Mouse (Mus musculus) neural tube, embryonic 12.5 days (tissue): Measurements from ENCODE around the gene Arhgef38. TPM values are rescaled to one million over a fixed set of nuclear protein-coding genes. Genes with fewer than 3 reads are reported as not detected.
A peak's percentile ranks its signal among the peaks of the same experiment; 100 is the strongest.

ENCODE experiments used
- ATAC-seq: fragments of 200-750 bp; cut with Nextera tagmentation; 2 replicates; pipeline ENCODE4 v1.8.0; 2017; ENCODE audit warnings: low read depth, mild to moderate bottlenecking, moderate TSS enrichment, moderate library complexity; ENCODE audit not compliant: low FRiP score
- H3K27ac ChIP-seq: fragments of 300-500 bp; sonication (generic); 2 replicates; pipeline ENCODE4 v1.5.1; 2016
- H3K27me3 ChIP-seq: fragments of 300-500 bp; sonication (generic); replicated peaks from 2 replicates; pipeline ENCODE4 v1.6.1; 2016; ENCODE audit warnings: mild to moderate bottlenecking
- H3K36me3 ChIP-seq: fragments of 300-500 bp; sonication (generic); 2 replicates; pipeline ENCODE4 v1.6.1; 2016; ENCODE audit warnings: mild to moderate bottlenecking
- H3K4me1 ChIP-seq: fragments of 300-500 bp; sonication (generic); 2 replicates; pipeline ENCODE4 v1.6.1; 2016
- H3K4me2 ChIP-seq: fragments of 300-500 bp; sonication (generic); replicated peaks from 2 replicates; pipeline ENCODE4 v1.6.1; 2016; ENCODE audit warnings: mild to moderate bottlenecking
- H3K4me3 ChIP-seq: fragments of 300-500 bp; sonication (generic); 2 replicates; pipeline ENCODE4 v1.5.1; 2016
- H3K9ac ChIP-seq: fragments of 300-500 bp; sonication (generic); 2 replicates; pipeline ENCODE4 v1.6.1; 2016; ENCODE audit warnings: mild to moderate bottlenecking
- H3K9me3 ChIP-seq: fragments of 300-500 bp; sonication (generic); 2 replicates; pipeline ENCODE4 v1.6.1; 2016; ENCODE audit warnings: mild to moderate bottlenecking
- WGBS: fragments of 180-500 bp; shearing (Covaris S2); methylation state at CpG from one replicate; pipeline ENCODE4 v1.1.7; 2016; 5-methylcytosine and 5-hydroxymethylcytosine counted together
- polyA plus RNA-seq: library from polyadenylated mRNA; unstranded; fragments of >200 nt; fragmentation: Nextera tagmentation; extraction: Ambion mirVana; gene quantifications from 2 replicates; pipeline ENCODE4 v1.2.1, GENCODE M21; 2016

The Arhgef38 gene
- polyA plus RNA-seq, 1 experiment from 2014 or later, result not detected

GRCm38 (mm10) chr3:133108731-133109130 lies 126.0 kb downstream of the Arhgef38 start:
- H3K4me3 ChIP-seq, result no peak overlapping the region
- WGBS, result 95% methylated on average over 4 of the region's 4 CpGs
- H3K27ac ChIP-seq, result no peak overlapping the region
- H3K36me3 ChIP-seq, result peaks cover 45% of the 10 kb centered on the region
- H3K4me1 ChIP-seq, result no peaks in the 10 kb centered on the region
- no peak overlapping the region for H3K4me2 ChIP-seq
- H3K9me3 ChIP-seq, result no peaks in the 10 kb centered on the region
- H3K27me3 ChIP-seq, result no peaks in the 10 kb centered on the region
- no peak overlapping the region for H3K9ac ChIP-seq
- ATAC-seq, result no peak

DNA sequence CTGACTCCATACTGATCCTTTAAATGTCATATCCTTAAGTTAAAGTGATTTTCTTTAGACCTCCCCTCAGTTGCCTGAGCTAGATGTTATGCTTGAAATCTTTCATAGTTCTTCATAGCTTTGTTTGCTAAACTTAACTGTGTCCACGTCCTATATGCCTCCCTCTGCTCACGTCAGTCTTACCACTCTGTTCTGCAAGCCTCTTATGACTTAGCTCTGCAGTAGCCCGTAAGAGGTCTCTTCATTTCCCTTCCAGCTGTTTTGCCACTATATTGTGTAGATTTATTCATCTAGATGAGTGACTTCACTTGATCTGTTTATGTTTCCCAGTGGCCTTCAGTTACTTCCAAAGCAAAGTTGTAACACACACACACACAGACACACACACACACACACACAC lies 130.3 kb downstream of the Arhgef38 start:
- Histone ChIP-seq H3K4me3 (no peak overlapping the region), H3K27ac (no peak overlapping the region), H3K4me1 (no peaks in the 10 kb centered on the region), H3K36me3 (peaks cover 55% of the 10 kb centered on the region), H3K4me2 (no peak overlapping the region), H3K9ac (no peak overlapping the region), H3K9me3 (no peaks in the 10 kb centered on the region), H3K27me3 (no peaks in the 10 kb centered on the region)
- 92% methylated on average over 3 of the region's 3 CpGs for WGBS
- ATAC-seq, result no peak

DNA sequence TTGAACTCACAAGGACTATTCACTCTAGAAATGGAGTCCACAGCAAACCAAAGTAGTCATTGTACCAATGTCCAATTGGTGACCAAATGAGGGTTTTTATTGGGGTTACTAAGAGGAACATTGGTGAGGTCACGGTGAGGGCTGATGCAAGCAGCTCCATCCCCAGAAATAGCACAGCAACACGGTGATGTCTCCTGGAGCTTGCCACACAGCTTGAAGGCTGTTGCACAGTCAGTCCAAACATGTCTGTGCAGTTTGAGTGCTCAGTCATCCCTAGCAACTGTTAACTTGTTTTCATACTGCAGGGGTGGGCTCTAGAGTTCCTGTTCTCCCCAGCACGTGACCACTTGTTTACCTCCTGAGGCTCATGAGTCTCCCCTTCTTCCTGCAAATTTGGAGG lies 131.0 kb downstream of the Arhgef38 start:
- 92% methylated on average over 3 of the region's 3 CpGs for WGBS
- Histone ChIP-seq H3K36me3 (peaks cover 55% of the 10 kb centered on the region), H3K4me3 (no peak overlapping the region), H3K4me2 (no peak overlapping the region), H3K27me3 (no peaks in the 10 kb centered on the region), H3K9ac (no peak overlapping the region), H3K27ac (no peak overlapping the region), H3K4me1 (no peaks in the 10 kb centered on the region), H3K9me3 (no peaks in the 10 kb centered on the region)
- no peak for ATAC-seq

DNA sequence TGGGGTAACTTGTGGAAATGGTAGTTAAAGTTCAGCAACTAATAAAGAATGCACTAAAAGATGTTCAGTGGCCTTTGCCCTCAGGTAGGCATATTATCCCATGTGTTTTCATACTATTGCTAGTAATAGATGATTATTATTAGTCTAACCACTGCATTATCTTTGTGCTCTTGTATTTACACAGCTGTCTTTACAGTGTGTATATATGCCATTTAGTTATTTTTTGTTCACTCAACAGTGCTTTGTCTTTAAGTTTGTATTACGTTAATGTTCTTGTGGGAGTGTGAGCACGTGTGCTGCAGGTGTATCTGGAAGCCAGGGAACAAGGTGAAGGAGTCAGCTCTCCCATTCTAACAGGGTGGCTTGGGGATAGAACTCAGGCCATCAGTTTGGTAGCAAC lies 135.8 kb downstream of the Arhgef38 start:
- Histone ChIP-seq H3K9me3 (no peaks in the 10 kb centered on the region), H3K36me3 (peaks cover 34% of the 10 kb centered on the region), H3K4me2 (no peak overlapping the region), H3K9ac (no peak overlapping the region), H3K27me3 (no peaks in the 10 kb centered on the region), H3K4me3 (no peak overlapping the region), H3K27ac (no peak overlapping the region), H3K4me1 (0 out of 2 replicates have a peak, but pooled peaks cover 5% of the 10 kb centered on the region)
- 93% methylated on average over 2 of the region's 2 CpGs for WGBS
- ATAC-seq, result no peak

GRCm38 (mm10) chr3:133098336-133098735 lies 136.4 kb downstream of the Arhgef38 start:
- ATAC-seq, result no peak
- H3K27ac ChIP-seq, result no peak overlapping the region
- H3K4me2 ChIP-seq, result no peak overlapping the region
- no peak overlapping the region for H3K9ac ChIP-seq
- 0 out of 2 replicates have a peak, but pooled peaks cover 5% of the 10 kb centered on the region for H3K4me1 ChIP-seq
- no peaks in the 10 kb centered on the region for H3K27me3 ChIP-seq
- WGBS, result 95% methylated on average over 4 of the region's 4 CpGs
- H3K9me3 ChIP-seq, result no peaks in the 10 kb centered on the region
- H3K36me3 ChIP-seq, result peaks cover 30% of the 10 kb centered on the region
- no peak overlapping the region for H3K4me3 ChIP-seq

- no peaks in the 10 kb centered on the region for H3K27me3 ChIP-seq
- no peak overlapping the region for H3K9ac ChIP-seq
- no peak for ATAC-seq
- H3K27ac ChIP-seq, result no peak overlapping the region
- H3K36me3 ChIP-seq, result peaks cover 30% of the 10 kb centered on the region
- no peak overlapping the region for H3K4me2 ChIP-seq
- H3K4me1 ChIP-seq, result peaks cover 8% of the 10 kb centered on the region; the same call in 1 of the 2 replicates
- 98% methylated on average over 6 of the region's 6 CpGs for WGBS
- no peaks in the 10 kb centered on the region for H3K9me3 ChIP-seq
- H3K4me3 ChIP-seq, result no peak overlapping the region
These were observed 136.8 kb downstream of the Arhgef38 start for GRCm38 (mm10) chr3:133097936-133098335.

DNA sequence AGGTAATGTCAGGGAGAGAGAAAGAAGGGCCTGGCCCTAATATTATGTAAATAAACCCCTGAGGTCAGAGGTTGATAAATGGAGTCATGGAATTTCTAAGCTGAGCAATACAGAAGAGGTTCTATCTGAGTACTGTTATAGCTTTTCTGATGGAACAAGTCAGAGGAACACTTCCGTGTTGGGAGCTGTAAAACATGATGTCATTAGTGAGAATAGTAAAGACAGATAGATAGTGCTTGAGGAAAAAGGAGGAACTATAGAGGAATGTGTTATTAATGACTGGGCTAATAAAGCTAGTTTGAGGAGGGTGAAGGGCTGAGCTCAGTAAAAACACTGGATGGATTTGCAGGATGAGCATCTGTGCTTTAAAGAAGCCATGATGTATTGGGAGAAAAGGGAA lies 140.4 kb downstream of the Arhgef38 start:
- H3K27me3 ChIP-seq, result no peaks in the 10 kb centered on the region
- H3K4me3 ChIP-seq, result no peak overlapping the region
- no peaks in the 10 kb centered on the region for H3K9me3 ChIP-seq
- no peak overlapping the region for H3K27ac ChIP-seq
- peaks cover 14% of the 10 kb centered on the region for H3K36me3 ChIP-seq
- peaks cover 17% of the 10 kb centered on the region for H3K4me1 ChIP-seq
- WGBS, result 59% methylated on average over 1 of the region's 1 CpGs
- ATAC-seq, result no peak
- H3K9ac ChIP-seq, result no peak overlapping the region
- H3K4me2 ChIP-seq, result no peak overlapping the region

GRCm38 (mm10) chr3:133092936-133093335 lies 141.8 kb downstream of the Arhgef38 start:
- H3K9me3 ChIP-seq, result no peaks in the 10 kb centered on the region
- ATAC-seq, result no peak
- WGBS, result 91% methylated on average over 1 of the region's 1 CpGs
- H3K36me3 ChIP-seq, result peaks cover 2% of the 10 kb centered on the region
- peaks cover 22% of the 10 kb centered on the region for H3K4me1 ChIP-seq
- no peak overlapping the region for H3K9ac ChIP-seq
- no peak overlapping the region for H3K4me3 ChIP-seq
- H3K27me3 ChIP-seq, result no peaks in the 10 kb centered on the region
- no peak overlapping the region for H3K27ac ChIP-seq
- H3K4me2 ChIP-seq, result peak overlapping the region; percentile 69

GRCm38 (mm10) chr3:133092274-133092853 lies 142.4 kb downstream of the Arhgef38 start:
- Histone ChIP-seq H3K4me3 (peak overlapping the region; percentile 82), H3K4me2 (peak overlapping the region; percentile 69), H3K4me1 (peaks cover 22% of the 10 kb centered on the region), H3K9me3 (no peaks in the 10 kb centered on the region), H3K9ac (peak overlapping the region; percentile 95), H3K36me3 (no peaks in the 10 kb centered on the region), H3K27me3 (no peaks in the 10 kb centered on the region), H3K27ac (peak overlapping the region; percentile 96; the same call in 1 of the 2 replicates)
- no peak for ATAC-seq
- WGBS, result 1% methylated on average over 7 of the region's 7 CpGs

- under 1% methylated on average over 53 of the region's 53 CpGs for WGBS
These were observed 143.0 kb downstream of the Arhgef38 start, which contains the start of the genes Ints12 and Gstcd for GRCm38 (mm10) chr3:133091664-133092273. Gene Ints12, plus strand, starts transcription at chr3:133091840. Gene Gstcd, minus strand, starts transcription at chr3:133092033.

DNA sequence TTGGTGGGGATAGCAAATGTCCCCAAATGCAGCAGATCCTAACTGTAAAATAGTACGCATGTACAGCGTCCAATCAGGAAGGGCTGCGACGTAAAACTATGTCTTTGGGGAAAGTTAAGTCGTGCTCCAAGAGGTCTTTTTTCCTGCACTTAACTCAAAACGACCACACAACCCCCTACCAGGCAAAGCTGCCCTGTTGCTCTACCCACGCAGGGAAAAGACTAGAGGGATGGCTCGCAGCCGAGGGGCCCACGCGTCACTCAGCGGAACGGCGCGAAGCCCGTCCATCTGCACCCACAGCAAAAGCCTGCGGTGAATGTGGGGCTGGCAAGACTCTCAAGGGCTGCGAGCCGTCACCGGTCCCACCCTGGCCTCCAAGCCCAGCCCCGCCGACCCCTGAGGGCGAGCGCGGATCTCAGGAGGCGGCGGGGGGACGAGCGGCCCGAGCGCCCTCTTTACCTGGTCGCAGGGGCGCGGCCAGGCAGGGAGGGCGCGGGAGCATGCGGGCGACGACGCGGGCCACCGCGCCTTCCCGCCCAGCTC lies 143.6 kb downstream of the Arhgef38 start:
- WGBS, result under 1% methylated on average over 44 of the region's 44 CpGs
- peak overlapping the region; percentile 96 for H3K27ac ChIP-seq
- peak; percentile 84 for ATAC-seq

More at GRCm38 (mm10) chr3:133091664-133092273, 143.0 kb downstream of the Arhgef38 start, which contains the start of the genes Ints12 and Gstcd:
- Histone ChIP-seq H3K27ac (peak within 1 kb of the TSS; percentile 96), H3K4me1 (peaks cover 22% of the 10 kb centered on the region), H3K9me3 (no peaks in the 10 kb centered on the region), H3K9ac (peak within 1 kb of the TSS; percentile 95), H3K36me3 (no peaks in the 10 kb centered on the region), H3K27me3 (no peaks in the 10 kb centered on the region), H3K4me2 (peak within 1 kb of the TSS; percentile 69), H3K4me3 (peak within 1 kb of the TSS; percentile 82)
- peak; percentile 96 for ATAC-seq

GRCm38 (mm10) chr3:133090247-133091120 lies 144.3 kb downstream of the Arhgef38 start:
- H3K4me2 ChIP-seq, result peak overlapping the region; percentile 69
- peak overlapping the region; percentile 95 for H3K9ac ChIP-seq
- H3K9me3 ChIP-seq, result no peaks in the 10 kb centered on the region
- H3K36me3 ChIP-seq, result no peaks in the 10 kb centered on the region
- H3K4me3 ChIP-seq, result peak overlapping the region; percentile 82
- H3K27ac ChIP-seq, result no peak overlapping the region
- H3K27me3 ChIP-seq, result no peaks in the 10 kb centered on the region
- 8% methylated on average over 11 of the region's 11 CpGs for WGBS
- no peak for ATAC-seq
- peaks cover 22% of the 10 kb centered on the region for H3K4me1 ChIP-seq

More for the DNA sequence above, 143.6 kb downstream of the Arhgef38 start:
- H3K4me2 ChIP-seq, result peak overlapping the region; percentile 69
- H3K36me3 ChIP-seq, result no peaks in the 10 kb centered on the region
- H3K4me1 ChIP-seq, result peaks cover 22% of the 10 kb centered on the region
- H3K27me3 ChIP-seq, result no peaks in the 10 kb centered on the region
- no peaks in the 10 kb centered on the region for H3K9me3 ChIP-seq
- H3K9ac ChIP-seq, result peak overlapping the region; percentile 95
- peak overlapping the region; percentile 82 for H3K4me3 ChIP-seq
